Mouse (Mus musculus) left cerebral cortex, postnatal 14 days (tissue): ENCODE data around the gene Dnajc13. TPM values are rescaled to one million over a fixed set of nuclear protein-coding genes. Genes with fewer than 3 reads are reported as not detected.
A peak's percentile ranks its signal among the peaks of the same experiment; 100 is the strongest.

ENCODE experiments used
- DNase-seq, 2 experiments: peaks; one replicate each; pipeline ENCODE4 v3.0.0; 2021 to 2022; ENCODE audit warnings: low spot score in 2 of 2, mixed read lengths in 1 of 2
- intact Hi-C: fragments of 180-260 bp; cut with DNase I; formaldehyde crosslinking; loops from one replicate; pipeline ENCODE4 v1.15.1; 2025
- long read RNA-seq, 2 experiments: library from polyadenylated mRNA; stranded (forward); transcript quantifications; one replicate each; pipeline ENCODE4 v2.0.0; 2021
- total RNA-seq, 2 experiments: library from RNA; stranded (reverse); gene quantifications; 2 replicates each; pipeline ENCODE4 v1.2.3; 2021

The Dnajc13 gene
- 10 to 100 TPM; 67.4 to 68.7 TPM for total RNA-seq
- long read RNA-seq, experiment 1, partial matches to known transcripts = 5 of 14 reads
- long read RNA-seq, experiment 1, other reads (novel, unspliced or antisense) = 7 of 14 reads
- long read RNA-seq, experiment 2, partial matches to known transcripts = 2 of 4 reads
- long read RNA-seq, experiment 2, other reads (novel, unspliced or antisense) = 2 of 4 reads

GRCm38 (mm10) chr9:104262823-104263352 lies at the start of gene Dnajc13:
Dnajc13 (minus strand) TSS chr9:104262930.
- intact Hi-C loops = no loop called here
- peak; percentile 97 to 98 for DNase-seq

- intact Hi-C loops = loop anchor here (2.0 to 5.0 kb wide), 2 partner anchors 30 to 99 kb away; no protein-coding TSS in a partner anchor
- DNase-seq = peak; percentile 82 to 84
Measured at GRCm38 (mm10) chr9:104306734-104307133, 44.0 kb upstream of the Dnajc13 start.

- intact Hi-C loops = loop anchor here (2.0 to 5.0 kb wide), 2 partner anchors 29 to 98 kb away; no protein-coding TSS in a partner anchor
- DNase-seq = no peak
Measured at GRCm38 (mm10) chr9:104305333-104306111, 42.8 kb upstream of the Dnajc13 start.

GRCm38 (mm10) chr9:104304800-104305199 lies 42.1 kb upstream of the Dnajc13 start:
- DNase-seq = no peak
- intact Hi-C loops = loop anchor here (5.0 kb wide), 1 partner anchor 97 kb away; no protein-coding TSS in a partner anchor

GRCm38 (mm10) chr9:104304376-104304775 lies 41.6 kb upstream of the Dnajc13 start:
- intact Hi-C loops = no loop called here
- DNase-seq = no peak

- intact Hi-C loops = no loop called here
- DNase-seq = no peak
Measured at GRCm38 (mm10) chr9:104300569-104300968, 37.8 kb upstream of the Dnajc13 start.

GRCm38 (mm10) chr9:104297041-104297440 lies 34.3 kb upstream of the Dnajc13 start:
- intact Hi-C loops = no loop called here
- DNase-seq = no peak

GRCm38 (mm10) chr9:104284934-104285333 lies 22.2 kb upstream of the Dnajc13 start:
- intact Hi-C loops = no loop called here
- DNase-seq = no peak

- DNase-seq = no peak
- intact Hi-C loops = no loop called here
Measured at GRCm38 (mm10) chr9:104282536-104282935, 19.8 kb upstream of the Dnajc13 start.

- DNase-seq = no peak
Measured at GRCm38 (mm10) chr9:104281737-104282136, 19.0 kb upstream of the Dnajc13 start.

GRCm38 (mm10) chr9:104280725-104281495 lies 18.2 kb upstream of the Dnajc13 start:
- DNase-seq = no peak
- intact Hi-C loops = no loop called here

More at GRCm38 (mm10) chr9:104281737-104282136, 19.0 kb upstream of the Dnajc13 start:
- intact Hi-C loops = no loop called here

- intact Hi-C loops = loop anchor here (2.0 to 5.0 kb wide), 2 partner anchors 29 to 95 kb away; no protein-coding TSS in a partner anchor
Measured at GRCm38 (mm10) chr9:104277528-104278162, 14.9 kb upstream of the Dnajc13 start.

GRCm38 (mm10) chr9:104275084-104275785 lies 12.5 kb upstream of the Dnajc13 start:
- DNase-seq = no peak
- intact Hi-C loops = loop anchor here (5.0 kb wide), 1 partner anchor 97 kb away; no protein-coding TSS in a partner anchor

More at GRCm38 (mm10) chr9:104277528-104278162, 14.9 kb upstream of the Dnajc13 start:
- peak; percentile 66 to 84 for DNase-seq

- intact Hi-C loops = no loop called here
- DNase-seq = no peak
Measured at GRCm38 (mm10) chr9:104272057-104272456, 9.3 kb upstream of the Dnajc13 start.

- DNase-seq = no peak
- intact Hi-C loops = no loop called here
Measured at GRCm38 (mm10) chr9:104271642-104272041, 8.9 kb upstream of the Dnajc13 start.

- intact Hi-C loops = no loop called here
Measured at GRCm38 (mm10) chr9:104269944-104270343, 7.2 kb upstream of the Dnajc13 start.

GRCm38 (mm10) chr9:104269349-104269871 lies 6.7 kb upstream of the Dnajc13 start:
- DNase-seq = peak; percentile 31 to 40
- intact Hi-C loops = no loop called here

More at GRCm38 (mm10) chr9:104269944-104270343, 7.2 kb upstream of the Dnajc13 start:
- DNase-seq = no peak

GRCm38 (mm10) chr9:104264567-104264966 lies 1.8 kb upstream of the Dnajc13 start:
- intact Hi-C loops = no loop called here
- DNase-seq = no peak
